Mouse (Mus musculus): ENCODE data around the gene Hmgcl.

Hmgcl gene

GRCm38 (mm10) chr4:135987714-135988113, 41.5 kb downstream of the Hmgcl start:
- DNase-seq = no peak

- no peak for DNase-seq
Observed at GRCm38 (mm10) chr4:135993941-135994340, 47.7 kb downstream of the Hmgcl start.

DNA sequence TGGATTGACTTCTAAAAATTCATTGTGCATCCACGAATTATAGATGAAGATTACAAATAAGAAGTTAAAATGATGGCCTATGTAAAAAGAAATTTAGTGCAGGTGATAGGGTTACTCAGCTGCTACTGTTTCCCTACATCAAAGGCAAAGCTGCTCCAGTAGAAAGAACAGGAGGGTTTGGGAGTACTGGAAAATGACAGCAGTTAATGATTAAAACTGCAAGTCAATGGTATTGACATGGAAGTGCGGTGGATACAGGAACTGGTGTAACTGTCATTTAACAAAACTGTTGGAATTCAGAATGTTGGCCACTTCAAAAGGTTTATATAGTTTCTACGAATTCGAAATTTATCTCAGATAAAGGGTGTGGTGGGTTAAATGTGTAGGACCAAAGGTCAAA, 48.9 kb downstream of the Hmgcl start:
- DNase-seq = no peak

GRCm38 (mm10) chr4:136004107-136004675, 57.9 kb downstream of the Hmgcl start:
- no peak for DNase-seq

GRCm38 (mm10) chr4:136004921-136005320, 58.7 kb downstream of the Hmgcl start:
- no peak for DNase-seq

- no peak for DNase-seq
Observed at GRCm38 (mm10) chr4:136006821-136007220, 60.6 kb downstream of the Hmgcl start.

DNA sequence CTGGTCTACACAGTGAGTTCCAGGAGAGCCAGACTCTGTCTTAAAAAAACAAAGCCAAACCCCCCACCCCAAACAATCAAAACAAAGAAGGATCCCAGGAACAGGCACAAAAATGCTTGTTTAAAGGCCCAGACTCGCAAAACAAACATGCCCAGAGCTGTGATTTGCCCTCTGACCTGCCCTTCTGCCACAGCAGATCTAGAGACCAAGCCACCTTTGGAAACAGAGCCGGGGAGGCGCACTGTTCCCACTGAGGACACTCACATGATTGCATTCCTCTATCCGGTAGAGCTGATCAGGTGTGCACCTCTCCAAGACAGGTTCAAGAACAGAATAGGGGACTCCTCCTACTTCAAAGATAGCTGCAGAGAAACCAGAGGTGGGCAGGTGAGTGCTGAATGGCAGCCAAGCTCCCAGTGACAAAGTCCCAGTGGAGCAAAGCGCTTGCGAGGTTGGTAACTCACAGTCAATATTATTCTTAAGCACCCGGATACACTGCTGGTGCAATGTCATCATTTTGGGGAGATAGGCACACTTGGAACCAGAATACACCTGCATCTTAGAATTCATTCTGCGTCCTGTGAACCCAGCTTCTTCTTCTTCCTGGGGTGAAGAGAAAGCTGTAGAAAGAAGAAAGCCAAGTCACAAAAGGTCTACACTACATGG, 62.7 kb downstream of the Hmgcl start:
- no peak for DNase-seq

- DNase-seq = no peak
Observed at GRCm38 (mm10) chr4:136010586-136010985, 64.3 kb downstream of the Hmgcl start.

Data from thymus, adult 18-20 months (tissue).